Mouse (Mus musculus) embryonic facial prominence, embryonic 11.5 days (tissue): ENCODE measurements at regions not wholly inside any gene's neighbourhood (a gene's known extent, or its start where the extent isn't known, plus 50 kb on each side); places are given as distances from the start of the nearest gene placed in this dataset.

Source experiments
- ATAC-seq: fragments of 200-750 bp; cut with Nextera tagmentation; replicated peaks from 2 replicates; pipeline ENCODE4 v1.8.0; 2017; ENCODE audit warnings: low read depth; ENCODE audit not compliant: insufficient number of reproducible peaks, low FRiP score, low TSS enrichment
- DNase-seq: peaks from one replicate; pipeline ENCODE4 v3.0.0-alpha.2; 2015; ENCODE audit warnings: low spot score
- H3K27ac ChIP-seq: fragments of 300-500 bp; sonication (generic); replicated peaks from 2 replicates; pipeline ENCODE4 v1.5.1; 2014; ENCODE audit warnings: mild to moderate bottlenecking, low read depth, low read length, control low read depth
- H3K27me3 ChIP-seq: fragments of 300-500 bp; sonication (generic); 2 replicates; pipeline ENCODE4 v1.6.1; 2014; ENCODE audit warnings: mild to moderate bottlenecking, low read length, moderate library complexity, mixed read lengths; ENCODE audit not compliant: control insufficient read depth, insufficient read depth
- H3K36me3 ChIP-seq: fragments of 300-500 bp; sonication (generic); replicated peaks from 2 replicates; pipeline ENCODE4 v1.6.1; 2014; ENCODE audit warnings: low read depth, mild to moderate bottlenecking, low read length, moderate library complexity, mixed read lengths; ENCODE audit not compliant: control insufficient read depth, insufficient read depth
- H3K4me1 ChIP-seq: fragments of 300-500 bp; sonication (generic); 2 replicates; pipeline ENCODE4 v1.6.1; 2014; ENCODE audit warnings: low read length, mixed read lengths; ENCODE audit not compliant: control insufficient read depth, insufficient read depth
- H3K4me2 ChIP-seq: fragments of 300-500 bp; sonication (generic); 2 replicates; pipeline ENCODE4 v1.6.1; 2014; ENCODE audit warnings: low read depth, mild to moderate bottlenecking, control low read depth, low read length, moderate library complexity
- H3K4me3 ChIP-seq: fragments of 300-500 bp; sonication (generic); 2 replicates; pipeline ENCODE4 v1.5.1; 2014; ENCODE audit warnings: low read depth, low read length, control low read depth
- H3K9ac ChIP-seq: fragments of 300-500 bp; sonication (generic); replicated peaks from 2 replicates; pipeline ENCODE4 v1.6.1; 2014; ENCODE audit warnings: mild to moderate bottlenecking, control low read depth, low read length
- H3K9me3 ChIP-seq: fragments of 300-500 bp; sonication (generic); replicated peaks from 2 replicates; pipeline ENCODE4 v1.6.1; 2016; ENCODE audit warnings: mild to moderate bottlenecking, low read length, inconsistent platforms, mixed read lengths; ENCODE audit not compliant: control insufficient read depth
- WGBS: fragments of 180-500 bp; shearing (Covaris S2); extraction: QIAGEN DNeasy Blood & Tissue Kit; methylation state at CpG from one replicate; pipeline ENCODE4 v1.1.7; 2014; 5-methylcytosine and 5-hydroxymethylcytosine counted together

DNA sequence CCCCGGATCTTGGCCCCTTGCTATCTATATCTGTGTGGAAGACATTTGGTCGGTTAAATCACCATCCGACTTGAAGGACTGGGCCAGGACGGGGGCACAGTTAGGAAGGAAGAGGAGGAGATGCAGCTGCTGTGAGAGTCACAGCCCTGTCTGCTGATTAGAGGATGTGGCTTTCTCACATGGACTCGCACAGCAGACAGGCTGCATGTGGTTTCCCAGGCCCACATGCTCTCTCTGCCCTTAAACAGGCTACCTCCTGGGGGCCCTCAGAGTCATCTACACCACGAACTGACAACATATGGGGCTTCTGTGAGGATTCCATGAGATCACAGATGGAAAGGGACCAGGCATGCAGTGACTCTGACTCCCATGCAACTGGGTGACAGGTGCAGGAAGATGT lies 62.9 kb upstream of the Sv2b start:
- Histone ChIP-seq H3K9me3 (no peaks in the 10 kb centered on the region), H3K36me3 (no peaks in the 10 kb centered on the region), H3K4me2 (no peak overlapping the region), H3K27ac (no peak overlapping the region), H3K27me3 (no peaks in the 10 kb centered on the region), H3K4me1 (no peaks in the 10 kb centered on the region), H3K9ac (no peak overlapping the region), H3K4me3 (no peak overlapping the region)
- no peak for DNase-seq
- 75% methylated on average over 6 of the region's 6 CpGs for WGBS
- no peak for ATAC-seq

DNA sequence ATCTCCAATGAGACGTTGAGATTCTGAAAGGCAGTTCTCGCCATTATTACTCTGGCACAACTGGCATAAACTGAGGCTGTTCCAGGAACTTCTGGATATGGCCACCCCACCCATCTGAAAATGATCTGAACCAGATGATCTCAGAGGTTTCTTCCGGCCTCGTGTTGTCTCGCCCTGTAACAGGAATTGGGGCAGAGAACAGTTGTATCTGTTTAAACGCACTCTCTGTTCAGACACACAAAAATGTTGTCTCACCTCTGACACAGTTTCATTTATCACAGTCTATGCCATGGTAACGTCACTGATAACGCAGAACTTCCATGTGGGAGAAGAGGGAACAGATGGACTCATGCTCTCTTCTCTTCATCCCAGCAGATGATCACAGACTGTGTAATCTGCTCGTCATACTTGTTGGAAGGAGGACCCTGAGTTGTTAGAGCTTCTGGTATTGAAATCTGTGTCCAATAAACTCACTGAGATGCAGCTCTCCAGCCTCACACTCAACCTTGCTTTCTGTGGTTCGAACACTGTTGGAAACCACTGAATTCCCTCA lies 63.9 kb upstream of the Sv2b start:
- H3K27ac ChIP-seq, result no peak overlapping the region
- 69% methylated on average over 10 of the region's 10 CpGs for WGBS
- no peaks in the 10 kb centered on the region for H3K36me3 ChIP-seq
- no peaks in the 10 kb centered on the region for H3K4me1 ChIP-seq
- no peaks in the 10 kb centered on the region for H3K9me3 ChIP-seq
- no peak for ATAC-seq
- no peak overlapping the region for H3K4me2 ChIP-seq
- no peak for DNase-seq
- no peak overlapping the region for H3K9ac ChIP-seq
- no peak overlapping the region for H3K4me3 ChIP-seq
- H3K27me3 ChIP-seq, result no peaks in the 10 kb centered on the region

DNA sequence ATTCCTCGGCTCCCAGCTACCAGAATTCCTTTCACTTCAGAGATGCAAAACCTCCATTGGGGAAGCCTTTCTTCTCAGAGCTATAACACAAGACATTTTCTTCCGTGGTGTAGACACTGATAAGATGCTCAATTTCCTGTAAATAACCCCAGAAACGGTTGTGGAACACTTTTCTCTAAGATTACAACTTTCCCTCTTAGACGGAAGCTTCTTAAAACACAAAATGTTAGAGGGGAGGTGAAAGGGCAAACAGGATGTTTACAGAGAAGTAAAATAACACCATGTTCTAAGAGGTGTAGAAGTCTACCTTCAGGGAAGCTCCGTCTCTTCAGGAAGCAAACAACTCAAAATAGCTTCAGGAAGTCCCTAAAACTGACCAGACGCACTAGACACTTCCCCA lies 65.4 kb upstream of the Sv2b start:
- Histone ChIP-seq H3K27me3 (no peaks in the 10 kb centered on the region), H3K4me1 (no peaks in the 10 kb centered on the region), H3K9me3 (no peaks in the 10 kb centered on the region), H3K36me3 (no peaks in the 10 kb centered on the region), H3K27ac (no peak overlapping the region), H3K4me2 (no peak overlapping the region), H3K4me3 (no peak overlapping the region), H3K9ac (no peak overlapping the region)
- DNase-seq, result no peak
- WGBS, result 64% methylated on average over 6 of the region's 6 CpGs
- ATAC-seq, result no peak

DNA sequence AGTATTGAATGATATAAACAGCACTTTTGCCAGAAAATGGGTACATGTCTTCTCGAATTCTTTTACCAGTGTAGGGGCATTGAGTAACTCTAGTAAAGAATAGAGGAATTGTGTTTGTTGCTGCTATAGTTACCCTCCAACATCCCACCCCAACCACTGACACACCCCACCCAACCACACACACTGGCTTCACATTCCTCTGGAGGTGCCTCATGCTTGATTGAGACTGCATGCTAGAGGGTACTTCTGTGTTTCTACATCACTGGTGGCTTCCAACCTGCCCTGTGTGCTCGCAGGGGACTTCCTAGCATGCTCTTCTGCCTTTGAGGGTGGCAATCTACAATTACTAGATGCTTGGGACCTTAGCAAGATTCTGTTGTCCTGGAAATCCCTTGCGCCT lies 70.5 kb upstream of the Sv2b start:
- WGBS, result 88% methylated on average over 3 of the region's 3 CpGs
- Histone ChIP-seq H3K36me3 (no peaks in the 10 kb centered on the region), H3K4me3 (no peak overlapping the region), H3K9me3 (no peaks in the 10 kb centered on the region), H3K9ac (no peak overlapping the region), H3K4me2 (no peak overlapping the region), H3K27ac (no peak overlapping the region), H3K27me3 (no peaks in the 10 kb centered on the region), H3K4me1 (no peaks in the 10 kb centered on the region)
- ATAC-seq (no peak), DNase-seq (no peak)

DNA sequence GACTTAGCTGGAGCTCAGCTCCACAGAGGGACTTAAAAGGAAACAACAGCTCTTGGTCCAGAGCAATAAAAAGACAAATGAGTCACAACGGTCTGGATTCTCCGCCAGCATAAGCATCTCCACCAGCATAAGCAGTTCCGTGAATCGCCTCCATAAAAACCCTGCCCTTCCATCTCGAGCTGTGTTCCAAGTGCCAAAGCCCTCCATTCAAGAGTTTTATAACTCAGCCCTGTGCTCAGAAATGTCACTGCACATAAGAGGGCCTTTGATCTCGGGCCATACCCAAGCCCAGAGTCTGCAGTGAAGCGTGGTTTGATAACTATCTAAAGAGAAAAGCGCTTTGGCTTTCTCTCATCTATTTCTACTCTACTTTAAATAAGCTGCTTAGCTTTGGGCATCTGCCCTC lies 70.8 kb upstream of the Akap13 start:
- 64% methylated on average over 8 of the region's 8 CpGs for WGBS
- Histone ChIP-seq H3K9me3 (no peaks in the 10 kb centered on the region), H3K4me2 (no peak overlapping the region), H3K4me3 (no peak overlapping the region), H3K27ac (no peak overlapping the region), H3K9ac (no peak overlapping the region), H3K36me3 (no peaks in the 10 kb centered on the region), H3K27me3 (no peaks in the 10 kb centered on the region), H3K4me1 (no peaks in the 10 kb centered on the region)
- ATAC-seq, result peak; percentile 73
- peak; percentile 11 for DNase-seq

DNA sequence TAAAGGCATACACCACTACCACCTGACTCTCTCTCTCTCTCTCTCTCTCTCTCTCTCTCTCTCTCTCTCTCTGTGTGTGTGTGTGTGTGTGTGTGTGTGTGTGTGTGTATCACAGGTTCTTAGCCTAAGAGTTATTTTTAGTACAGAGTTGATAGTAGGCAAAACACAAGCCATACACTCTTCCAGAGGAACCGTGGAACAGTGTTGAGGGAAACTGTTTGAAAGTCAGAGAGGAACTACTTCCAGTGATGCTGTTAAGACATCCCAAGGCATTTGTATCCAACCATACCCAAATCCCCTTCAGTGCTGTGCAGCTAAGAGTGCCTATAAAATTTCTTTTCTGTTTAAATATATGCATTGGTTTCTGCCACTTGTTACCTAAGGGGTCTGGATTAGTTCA lies 68.3 kb upstream of the Akap13 start:
- WGBS, result 88% methylated on average over 1 of the region's 1 CpGs
- Histone ChIP-seq H3K36me3 (no peaks in the 10 kb centered on the region), H3K9me3 (no peaks in the 10 kb centered on the region), H3K4me2 (no peak overlapping the region), H3K4me3 (no peak overlapping the region), H3K27ac (no peak overlapping the region), H3K4me1 (no peaks in the 10 kb centered on the region), H3K27me3 (no peaks in the 10 kb centered on the region), H3K9ac (no peak overlapping the region)
- ATAC-seq (no peak), DNase-seq (no peak)

DNA sequence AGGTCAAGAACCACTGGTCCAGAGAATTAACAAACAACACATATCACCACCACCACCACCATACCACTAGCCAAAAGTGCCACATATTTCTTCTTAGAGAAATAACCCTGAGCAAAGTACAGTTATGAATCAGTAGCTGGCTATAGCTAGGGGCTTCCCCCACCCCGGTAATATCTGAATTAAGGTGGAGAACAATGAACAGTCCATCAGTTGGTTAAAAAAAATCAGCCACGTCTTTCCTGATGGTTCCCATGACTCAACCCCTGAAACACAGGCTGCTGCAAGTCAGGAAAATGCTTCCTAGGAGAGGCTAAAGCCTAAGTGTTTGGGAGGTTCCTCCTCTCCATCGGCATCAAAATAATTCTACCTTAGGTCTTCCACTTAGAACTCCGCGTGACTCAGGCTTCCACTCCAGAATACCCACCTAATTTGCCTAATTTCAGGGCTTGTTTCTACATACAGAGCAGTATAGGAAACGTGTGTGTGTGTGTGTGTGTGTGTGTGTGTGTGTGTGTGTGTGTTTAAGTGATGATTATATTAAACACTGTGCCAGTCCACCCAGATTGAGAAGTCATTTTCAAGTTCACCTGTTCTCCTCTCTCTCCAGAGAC lies 67.4 kb upstream of the Akap13 start:
- ATAC-seq, result no peak
- Histone ChIP-seq H3K4me1 (no peaks in the 10 kb centered on the region), H3K9me3 (no peaks in the 10 kb centered on the region), H3K27me3 (no peaks in the 10 kb centered on the region), H3K36me3 (no peaks in the 10 kb centered on the region), H3K4me3 (no peak overlapping the region), H3K27ac (no peak overlapping the region), H3K9ac (no peak overlapping the region), H3K4me2 (no peak overlapping the region)
- no peak for DNase-seq
- WGBS, result 78% methylated on average over 6 of the region's 6 CpGs

DNA sequence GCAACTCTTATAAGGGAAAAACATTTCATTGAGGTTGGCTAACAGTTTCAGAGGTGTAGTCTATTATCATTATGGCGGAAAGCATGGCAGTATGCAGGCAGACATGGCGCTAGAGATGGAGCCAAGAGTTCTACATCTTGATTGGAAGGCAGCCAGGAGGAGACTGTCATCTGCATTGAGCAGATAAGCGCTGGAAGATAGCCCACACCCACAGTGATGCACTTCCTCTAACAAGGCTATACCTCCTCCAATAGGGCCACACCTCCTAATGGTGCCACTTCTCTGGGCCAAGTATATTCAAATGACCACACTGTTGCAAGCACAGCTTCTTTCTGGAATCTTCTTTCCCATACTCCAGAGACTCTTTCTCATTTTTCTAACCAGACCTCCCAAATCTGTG lies 65.2 kb upstream of the Akap13 start:
- WGBS, result 89% methylated on average over 3 of the region's 3 CpGs
- no peaks in the 10 kb centered on the region for H3K4me1 ChIP-seq
- no peak overlapping the region for H3K4me3 ChIP-seq
- H3K4me2 ChIP-seq, result no peak overlapping the region
- H3K27me3 ChIP-seq, result no peaks in the 10 kb centered on the region
- no peak for ATAC-seq
- H3K9ac ChIP-seq, result no peak overlapping the region
- DNase-seq, result no peak
- no peaks in the 10 kb centered on the region for H3K9me3 ChIP-seq
- H3K36me3 ChIP-seq, result no peaks in the 10 kb centered on the region
- no peak overlapping the region for H3K27ac ChIP-seq
